Mouse (Mus musculus): ENCODE measurements around the gene Plk2. TPM values are rescaled to one million over a fixed set of nuclear protein-coding genes. Genes with fewer than 3 reads are reported as not detected.

Gene Plk2
- polyA plus RNA-seq, 1 experiment = 5.4 TPM

GRCm38 (mm10) chr13:110450056-110450455, 55.2 kb downstream of the Plk2 start:
- no peak overlapping the region for H3K27ac ChIP-seq (ENCODE audit: insufficient read depth, low read depth, low read length)
- H3K36me3 ChIP-seq (ENCODE audit: control insufficient read depth, insufficient read depth, low read length) = no peaks in the 10 kb centered on the region
- no peak for TF ChIP-seq POLR2A (IDR thresholded peaks at IDR 0.05; ENCODE audit: low read depth, low read length)
- no peak for TF ChIP-seq CTCF (conservative IDR thresholded peaks at IDR 0.05; ENCODE audit: insufficient read depth, insufficient read length, low read depth, low read length)
- no peak overlapping the region for H3K4me3 ChIP-seq (ENCODE audit: insufficient read depth, low read depth, low read length)
- no peak for DNase-seq
- WGBS = 67% methylated on average over 4 of the region's 4 CpGs
- no peaks in the 10 kb centered on the region for H3K27me3 ChIP-seq (replicated peaks; ENCODE audit: control insufficient read depth, insufficient read depth, low read length)
- peaks cover 4% of the 10 kb centered on the region; the same call in 1 of the 2 replicates for H3K4me1 ChIP-seq (ENCODE audit: control insufficient read depth, insufficient read depth, low read length)

Other genes starting within 250 kb of the Plk2 start
- 0.11 and 0.33 TPM in 2 replicates for gene Rab3c, start 114.0 kb upstream of the Plk2 start, polyA plus RNA-seq (2012; rRNA removed)
- 0.05 and 0.30 TPM in 2 replicates for gene Gapt, start 37.8 kb upstream of the Plk2 start, polyA plus RNA-seq (2012; rRNA removed)